ENCODE assay signal across 15 mouse cellular contexts in genomic region chr9:45791456-45792142, GRCm38 (mm10).
"Had no signal": no experiment of that assay in that cellular context is flagged by ENCODE, and none has a peak within 500 bp of the region (broad histone marks: within the 10 kb centered on the region; RNA-seq: fewer than 3 reads in every experiment).

No protein-coding gene starts in this region.

- DNase-seq: kidney, adult 2 months; kidney, postnatal 14 days; liver, embryonic 13.5 days; liver, postnatal 0 days; lung, postnatal 14 days; right cerebral cortex, postnatal 4 days; spleen, adult 18-20 months; thymus, adult 2 months; thymus, postnatal 25 days had no signal

- H3K4me2 ChIP-seq: kidney, embryonic 15.5 days; limb, embryonic 15.5 days; liver, embryonic 13.5 days; lung, embryonic 15.5 days; neural tube, embryonic 12.5 days had no signal

- H3K9ac ChIP-seq: kidney, embryonic 15.5 days; limb, embryonic 15.5 days; liver, embryonic 13.5 days; liver, postnatal 0 days; lung, embryonic 15.5 days; neural tube, embryonic 12.5 days had no signal

- H3K27me3 ChIP-seq: kidney, embryonic 15.5 days; limb, embryonic 15.5 days; liver, embryonic 13.5 days; lung, embryonic 15.5 days; neural tube, embryonic 12.5 days had no signal

- H3K9me3 ChIP-seq: kidney, embryonic 15.5 days; limb, embryonic 15.5 days; liver, embryonic 13.5 days; lung, embryonic 15.5 days; megakaryocyte, embryonic 14.5 days; neural tube, embryonic 12.5 days had no signal

- H3K27ac ChIP-seq: kidney, embryonic 15.5 days; limb, embryonic 15.5 days; liver, embryonic 13.5 days; lung, embryonic 15.5 days; macrophage; neural tube, embryonic 12.5 days had no signal

- H3K4me1 ChIP-seq: megakaryocyte, embryonic 14.5 days; neural tube, embryonic 12.5 days had no signal

- H3K4me3 ChIP-seq: kidney, embryonic 15.5 days; limb, embryonic 15.5 days; liver, embryonic 13.5 days; lung, embryonic 15.5 days; megakaryocyte, embryonic 14.5 days; neural tube, embryonic 12.5 days had no signal

- ATAC-seq: liver, postnatal 0 days had no signal
